Comparison of ENCODE assay signal across 9 mouse cellular contexts in genomic region chr19:47402544-47402943, GRCm38 (mm10).
A peak's percentile ranks its signal among the peaks of the same experiment; 100 is the strongest.
DNase-seq lines count a peak whose midpoint lies in the region; ATAC-seq lines count a peak whose summit lies in the region.
"Had no signal": no experiment of that assay in that cellular context is flagged by ENCODE, and none has a peak within 500 bp of the region (broad histone marks: within the 10 kb centered on the region; RNA-seq: fewer than 3 reads in every experiment).

No protein-coding gene starts in this region.

- H3K4me2 ChIP-seq in kidney, embryonic 15.5 days: no peak overlapping the region
- H3K4me2 ChIP-seq in heart, embryonic 15.5 days: peak overlapping the region; percentile 37; the same call in 1 of the 2 replicates
- H3K4me2 ChIP-seq in liver, embryonic 16.5 days (ENCODE audit: low read depth, low read length): peak overlapping the region; percentile 64
- H3K4me2 ChIP-seq: midbrain, embryonic 12.5 days had no signal

- H3K9me3 ChIP-seq in kidney, embryonic 15.5 days (replicated peaks): no peaks in the 10 kb centered on the region
- no peaks in the 10 kb centered on the region for H3K9me3 ChIP-seq in embryonic facial prominence, embryonic 10.5 days
- H3K9me3 ChIP-seq in heart, embryonic 15.5 days (replicated peaks): no peaks in the 10 kb centered on the region
- no peaks in the 10 kb centered on the region for H3K9me3 ChIP-seq in liver, embryonic 16.5 days (replicated peaks; ENCODE audit: control insufficient read depth, low read length)
- H3K9me3 ChIP-seq: midbrain, embryonic 12.5 days had no signal

- H3K4me1 ChIP-seq in kidney, embryonic 15.5 days: peaks cover 55% of the 10 kb centered on the region
- H3K4me1 ChIP-seq in embryonic facial prominence, embryonic 10.5 days: peaks cover 59% of the 10 kb centered on the region
- peaks cover 65% of the 10 kb centered on the region for H3K4me1 ChIP-seq in heart, embryonic 15.5 days (replicated peaks)
- peaks cover 54% of the 10 kb centered on the region for H3K4me1 ChIP-seq in liver, embryonic 16.5 days (ENCODE audit: control insufficient read depth, low read depth, low read length)

- H3K36me3 ChIP-seq in kidney, embryonic 15.5 days: 0 out of 2 replicates have a peak, but pooled peaks cover 4% of the 10 kb centered on the region
- H3K36me3 ChIP-seq in embryonic facial prominence, embryonic 10.5 days (replicated peaks): peaks cover 4% of the 10 kb centered on the region
- peaks cover under 1% of the 10 kb centered on the region; the same call in 1 of the 2 replicates for H3K36me3 ChIP-seq in heart, embryonic 15.5 days
- no peaks in the 10 kb centered on the region for H3K36me3 ChIP-seq in liver, embryonic 16.5 days (ENCODE audit: control insufficient read depth, insufficient read depth)
- H3K36me3 ChIP-seq: midbrain, embryonic 12.5 days had no signal

- no peak overlapping the region for H3K9ac ChIP-seq in kidney, embryonic 15.5 days
- 0 out of 2 replicates have a peak overlapping the region, but pooled peaks have one; percentile 3 for H3K9ac ChIP-seq in heart, embryonic 15.5 days
- H3K9ac ChIP-seq in liver, embryonic 16.5 days (ENCODE audit: low read depth, low read length): peak overlapping the region; percentile 61
- H3K9ac ChIP-seq: midbrain, embryonic 12.5 days had no signal

- no peak for DNase-seq in kidney, postnatal 36 days
- DNase-seq in embryonic facial prominence, embryonic 10.5 days (ENCODE audit: low spot score): no peak
- DNase-seq in thymus, postnatal 10 days (ENCODE audit: low spot score in 2 of 2): no peak
- no peak for DNase-seq in adrenal gland, adult 2 months
- no peak for DNase-seq in left cerebral cortex, postnatal 14 days (ENCODE audit: low spot score in 2 of 2)

- intact Hi-C loops in left cerebral cortex, postnatal 14 days (cut with DNase I): no loop called here

- peak overlapping the region; percentile 75 for H3K27ac ChIP-seq in kidney, embryonic 15.5 days
- H3K27ac ChIP-seq in embryonic facial prominence, embryonic 10.5 days (replicated peaks): peak overlapping the region; percentile 65
- H3K27ac ChIP-seq in heart, embryonic 15.5 days: peak overlapping the region; percentile 87
- peak overlapping the region; percentile 99 for H3K27ac ChIP-seq in liver, embryonic 16.5 days (ENCODE audit: low read length)
- H3K27ac ChIP-seq: midbrain, embryonic 12.5 days had no signal

- 67% methylated on average over 4 of the region's 4 CpGs for WGBS in kidney, embryonic 15.5 days
- WGBS in embryonic facial prominence, embryonic 10.5 days: 83% methylated on average over 4 of the region's 4 CpGs
- WGBS in heart, embryonic 15.5 days: 50% methylated on average over 4 of the region's 4 CpGs
- 38% methylated on average over 4 of the region's 4 CpGs for WGBS in liver, embryonic 16.5 days (ENCODE audit: insufficient replicate concordance)

- H3K27me3 ChIP-seq in kidney, embryonic 15.5 days: no peaks in the 10 kb centered on the region
- no peaks in the 10 kb centered on the region for H3K27me3 ChIP-seq in embryonic facial prominence, embryonic 10.5 days (replicated peaks; ENCODE audit: low read depth, poor library complexity, severe bottlenecking)
- no peaks in the 10 kb centered on the region for H3K27me3 ChIP-seq in heart, embryonic 15.5 days
- H3K27me3 ChIP-seq in liver, embryonic 16.5 days (ENCODE audit: control insufficient read depth, insufficient read depth, low read depth, low read length): no peaks in the 10 kb centered on the region
- H3K27me3 ChIP-seq: midbrain, embryonic 12.5 days had no signal

- H3K4me3 ChIP-seq in kidney, embryonic 15.5 days (replicated peaks): no peak overlapping the region
- no peak overlapping the region for H3K4me3 ChIP-seq in embryonic facial prominence, embryonic 10.5 days
- no peak overlapping the region for H3K4me3 ChIP-seq in heart, embryonic 15.5 days
- H3K4me3 ChIP-seq in liver, embryonic 16.5 days (ENCODE audit: low read depth, low read length): peak overlapping the region; percentile 35
- H3K4me3 ChIP-seq: midbrain, embryonic 12.5 days had no signal

- ATAC-seq in kidney, embryonic 15.5 days (replicated peaks; ENCODE audit: low FRiP score): no peak
- ATAC-seq in heart, embryonic 15.5 days (replicated peaks; ENCODE audit: insufficient number of reproducible peaks, insufficient read depth, low FRiP score, low read depth): no peak
- peak; percentile 50 for ATAC-seq in liver, embryonic 16.5 days (ENCODE audit: low read depth)
